Mouse (Mus musculus) hindbrain, embryonic 15.5 days (tissue): ENCODE measurements around the gene Rgl3. TPM values are rescaled to one million over a fixed set of nuclear protein-coding genes. Genes with fewer than 3 reads are reported as not detected.

Source experiments
- ATAC-seq: fragments of 200-750 bp; cut with Nextera tagmentation; 2 replicates; pipeline ENCODE4 v1.8.0; 2017; ENCODE audit warnings: low read depth, moderate number of reproducible peaks, moderate TSS enrichment; ENCODE audit not compliant: low FRiP score
- H3K27ac ChIP-seq: fragments of 300-500 bp; sonication (generic); replicated peaks from 2 replicates; pipeline ENCODE4 v1.5.1; 2015; ENCODE audit warnings: mild to moderate bottlenecking, inconsistent platforms
- H3K27me3 ChIP-seq: fragments of 300-500 bp; sonication (generic); 2 replicates; pipeline ENCODE4 v1.6.1; 2015; ENCODE audit warnings: control low read depth, inconsistent platforms
- H3K36me3 ChIP-seq: fragments of 300-500 bp; sonication (generic); 2 replicates; pipeline ENCODE4 v1.6.1; 2015; ENCODE audit warnings: control low read depth, inconsistent platforms
- H3K4me1 ChIP-seq: fragments of 300-500 bp; sonication (generic); replicated peaks from 2 replicates; pipeline ENCODE4 v1.6.1; 2015; ENCODE audit warnings: control low read depth, inconsistent platforms
- H3K4me2 ChIP-seq: fragments of 300-500 bp; sonication (generic); 2 replicates; pipeline ENCODE4 v1.6.1; 2015; ENCODE audit warnings: moderate library complexity, mild to moderate bottlenecking, inconsistent platforms
- H3K4me3 ChIP-seq: fragments of 300-500 bp; sonication (generic); 2 replicates; pipeline ENCODE4 v1.5.1; 2015; ENCODE audit warnings: mild to moderate bottlenecking, inconsistent platforms
- H3K9ac ChIP-seq: fragments of 300-500 bp; sonication (generic); 2 replicates; pipeline ENCODE4 v1.6.1; 2015; ENCODE audit warnings: inconsistent platforms
- H3K9me3 ChIP-seq: fragments of 300-500 bp; sonication (generic); 2 replicates; pipeline ENCODE4 v1.6.1; 2016; ENCODE audit warnings: control low read depth, inconsistent platforms
- WGBS: fragments of 180-500 bp; shearing (Covaris S2); methylation state at CpG from one replicate; pipeline ENCODE4 v1.1.7; 2015; 5-methylcytosine and 5-hydroxymethylcytosine counted together
- polyA plus RNA-seq: library from polyadenylated mRNA; unstranded; fragments of >200 nt; fragmentation: Nextera tagmentation; extraction: Ambion mirVana; gene quantifications from 2 replicates; pipeline ENCODE4 v1.2.1, GENCODE M21; 2015

Rgl3 gene
- polyA plus RNA-seq, 1 experiment from 2014 or later: 2.2 TPM

- Histone ChIP-seq H3K27me3 (no peaks in the 10 kb centered on the region), H3K9me3 (no peaks in the 10 kb centered on the region), H3K4me1 (peaks cover 41% of the 10 kb centered on the region), H3K27ac (peak overlapping the region; percentile 82), H3K4me3 (peak overlapping the region; percentile 61), H3K36me3 (peaks cover 18% of the 10 kb centered on the region), H3K4me2 (peak overlapping the region; percentile 92), H3K9ac (peak overlapping the region; percentile 50)
- ATAC-seq: no peak
- WGBS: 1% methylated on average over 18 of the region's 18 CpGs
Measured at GRCm38 (mm10) chr9:22003163-22003554, 13.9 kb upstream of the Rgl3 start.

GRCm38 (mm10) chr9:22002194-22003162, 13.2 kb upstream of the Rgl3 start, which contains the start of the genes Ccdc151 and Prkcsh:
Ccdc151 (minus strand) TSS chr9:22002634.
Prkcsh (plus strand) TSS chr9:22002806.
- peak within 1 kb of the TSS; percentile 61 for H3K4me3 ChIP-seq
- peak; percentile 99 for ATAC-seq
- H3K27ac ChIP-seq: peak within 1 kb of the TSS; percentile 82
- H3K9ac ChIP-seq: peak within 1 kb of the TSS; percentile 50
- H3K4me2 ChIP-seq: peak within 1 kb of the TSS; percentile 92
- no peaks in the 10 kb centered on the region for H3K27me3 ChIP-seq
- peaks cover 41% of the 10 kb centered on the region for H3K4me1 ChIP-seq
- H3K9me3 ChIP-seq: no peaks in the 10 kb centered on the region
- H3K36me3 ChIP-seq: peaks cover 16% of the 10 kb centered on the region
- 5% methylated on average over 57 of the region's 57 CpGs for WGBS

- Histone ChIP-seq H3K9ac (no peak overlapping the region), H3K4me1 (peaks cover 40% of the 10 kb centered on the region), H3K4me2 (peak overlapping the region; percentile 72), H3K27ac (peak overlapping the region; percentile 72; the same call in 1 of the 2 replicates), H3K36me3 (peaks cover 11% of the 10 kb centered on the region), H3K9me3 (no peaks in the 10 kb centered on the region), H3K27me3 (no peaks in the 10 kb centered on the region), H3K4me3 (no peak overlapping the region)
- ATAC-seq: no peak
- WGBS: 85% methylated on average over 4 of the region's 4 CpGs
Measured at GRCm38 (mm10) chr9:22001633-22002032, 12.4 kb upstream of the Rgl3 start.

GRCm38 (mm10) chr9:22000296-22000695, 11.1 kb upstream of the Rgl3 start:
- no peak overlapping the region for H3K4me2 ChIP-seq
- no peak overlapping the region for H3K9ac ChIP-seq
- 94% methylated on average over 6 of the region's 6 CpGs for WGBS
- H3K9me3 ChIP-seq: no peaks in the 10 kb centered on the region
- peaks cover 29% of the 10 kb centered on the region for H3K4me1 ChIP-seq
- H3K27ac ChIP-seq: no peak overlapping the region
- H3K36me3 ChIP-seq: peaks cover 4% of the 10 kb centered on the region; the same call in 1 of the 2 replicates
- no peaks in the 10 kb centered on the region for H3K27me3 ChIP-seq
- no peak overlapping the region for H3K4me3 ChIP-seq
- ATAC-seq: no peak

- H3K36me3 ChIP-seq: no peaks in the 10 kb centered on the region
- H3K4me2 ChIP-seq: no peak overlapping the region
- H3K4me1 ChIP-seq: no peaks in the 10 kb centered on the region
- WGBS: 82% methylated on average over 3 of the region's 3 CpGs
- H3K4me3 ChIP-seq: no peak overlapping the region
- H3K27me3 ChIP-seq: peaks cover 10% of the 10 kb centered on the region
- H3K27ac ChIP-seq: no peak overlapping the region
- no peak for ATAC-seq
- H3K9ac ChIP-seq: no peak overlapping the region
- no peaks in the 10 kb centered on the region for H3K9me3 ChIP-seq
Measured at GRCm38 (mm10) chr9:21996178-21996867, 7.1 kb upstream of the Rgl3 start.

GRCm38 (mm10) chr9:21992227-21992626, 3.0 kb upstream of the Rgl3 start:
- peaks cover 50% of the 10 kb centered on the region for H3K27me3 ChIP-seq
- no peaks in the 10 kb centered on the region for H3K36me3 ChIP-seq
- no peak overlapping the region for H3K4me2 ChIP-seq
- H3K4me3 ChIP-seq: no peak overlapping the region
- H3K4me1 ChIP-seq: peaks cover 23% of the 10 kb centered on the region
- 81% methylated on average over 4 of the region's 4 CpGs for WGBS
- ATAC-seq: no peak
- no peak overlapping the region for H3K27ac ChIP-seq
- H3K9ac ChIP-seq: no peak overlapping the region
- H3K9me3 ChIP-seq: no peaks in the 10 kb centered on the region

- Histone ChIP-seq H3K36me3 (no peaks in the 10 kb centered on the region), H3K27ac (no peak overlapping the region), H3K4me3 (peak overlapping the region; percentile 36), H3K9me3 (no peaks in the 10 kb centered on the region), H3K9ac (no peak overlapping the region), H3K4me1 (peaks cover 23% of the 10 kb centered on the region), H3K4me2 (peak overlapping the region; percentile 69), H3K27me3 (peaks cover 66% of the 10 kb centered on the region)
- ATAC-seq: 0 out of 2 replicates have a peak, but pooled peaks have one; percentile 27
- 2% methylated on average over 32 of the region's 32 CpGs for WGBS
Measured at GRCm38 (mm10) chr9:21988421-21989101, 685 bp downstream of the Rgl3 start.

- peak overlapping the region; percentile 69 for H3K4me2 ChIP-seq
- peaks cover 66% of the 10 kb centered on the region for H3K27me3 ChIP-seq
- ATAC-seq: no peak
- H3K9ac ChIP-seq: no peak overlapping the region
- H3K36me3 ChIP-seq: no peaks in the 10 kb centered on the region
- peak overlapping the region; percentile 36 for H3K4me3 ChIP-seq
- no peaks in the 10 kb centered on the region for H3K9me3 ChIP-seq
- H3K4me1 ChIP-seq: peaks cover 23% of the 10 kb centered on the region
- 9% methylated on average over 36 of the region's 36 CpGs for WGBS
- no peak overlapping the region for H3K27ac ChIP-seq
Measured at GRCm38 (mm10) chr9:21987592-21988342, 1.5 kb downstream of the Rgl3 start.

GRCm38 (mm10) chr9:21983911-21984310, 5.3 kb downstream of the Rgl3 start:
- no peak for ATAC-seq
- Histone ChIP-seq H3K9ac (no peak overlapping the region), H3K4me2 (no peak overlapping the region), H3K27ac (no peak overlapping the region), H3K4me1 (peaks cover 13% of the 10 kb centered on the region), H3K36me3 (no peaks in the 10 kb centered on the region), H3K27me3 (peaks cover 32% of the 10 kb centered on the region), H3K4me3 (no peak overlapping the region), H3K9me3 (no peaks in the 10 kb centered on the region)
- 24% methylated on average over 3 of the region's 3 CpGs for WGBS

GRCm38 (mm10) chr9:21978398-21979128, 10.7 kb downstream of the Rgl3 start:
- no peak for ATAC-seq
- H3K4me1 ChIP-seq: no peaks in the 10 kb centered on the region
- H3K9me3 ChIP-seq: no peaks in the 10 kb centered on the region
- WGBS: 92% methylated on average over 4 of the region's 4 CpGs
- H3K36me3 ChIP-seq: no peaks in the 10 kb centered on the region
- H3K27me3 ChIP-seq: no peaks in the 10 kb centered on the region
- no peak overlapping the region for H3K27ac ChIP-seq
- no peak overlapping the region for H3K9ac ChIP-seq
- no peak overlapping the region for H3K4me3 ChIP-seq
- no peak overlapping the region for H3K4me2 ChIP-seq

- 17% methylated on average over 2 of the region's 2 CpGs for WGBS
- no peak for ATAC-seq
- no peak overlapping the region for H3K4me3 ChIP-seq
- H3K4me1 ChIP-seq: no peaks in the 10 kb centered on the region
- no peak overlapping the region for H3K9ac ChIP-seq
- no peaks in the 10 kb centered on the region for H3K9me3 ChIP-seq
- H3K27me3 ChIP-seq: no peaks in the 10 kb centered on the region
- no peak overlapping the region for H3K27ac ChIP-seq
- no peaks in the 10 kb centered on the region for H3K36me3 ChIP-seq
- H3K4me2 ChIP-seq: no peak overlapping the region
Measured at GRCm38 (mm10) chr9:21977972-21978371, 11.3 kb downstream of the Rgl3 start.
